Mouse (Mus musculus): ENCODE measurements around the gene AL732309.1.

AL732309.1 gene

GRCm38 (mm10) chr2:25240310-25240709, 6.4 kb downstream of the AL732309.1 start:
- DNase-seq (ENCODE audit: low spot score in 2 of 2) = no peak

- no peak for DNase-seq (ENCODE audit: low spot score in 2 of 2)
Measured at GRCm38 (mm10) chr2:25239766-25240165, 6.9 kb downstream of the AL732309.1 start.

GRCm38 (mm10) chr2:25238106-25238505, 8.6 kb downstream of the AL732309.1 start:
- DNase-seq (ENCODE audit: low spot score in 2 of 2) = no peak

- DNase-seq (ENCODE audit: low spot score in 2 of 2) = no peak
Measured at GRCm38 (mm10) chr2:25237522-25237921, 9.1 kb downstream of the AL732309.1 start.

GRCm38 (mm10) chr2:25236614-25237013, 10.0 kb downstream of the AL732309.1 start, which contains the start of gene Rnf224:
TSS of gene Rnf224 (minus strand) at chr2:25236787.
- DNase-seq (ENCODE audit: low spot score in 2 of 2) = no peak

- DNase-seq (ENCODE audit: low spot score in 2 of 2) = no peak
Measured at GRCm38 (mm10) chr2:25234551-25235220, 12.0 kb downstream of the AL732309.1 start.

GRCm38 (mm10) chr2:25234050-25234449, 12.6 kb downstream of the AL732309.1 start, which contains the start of gene Slc34a3:
TSS of gene Slc34a3 (minus strand) at chr2:25234364.
- no peak for DNase-seq (ENCODE audit: low spot score in 2 of 2)

GRCm38 (mm10) chr2:25233421-25233820, 13.2 kb downstream of the AL732309.1 start:
- DNase-seq (ENCODE audit: low spot score in 2 of 2) = no peak

GRCm38 (mm10) chr2:25231038-25231437, 15.6 kb downstream of the AL732309.1 start:
- DNase-seq (ENCODE audit: low spot score in 2 of 2) = no peak

GRCm38 (mm10) chr2:25230581-25230980, 16.1 kb downstream of the AL732309.1 start:
- DNase-seq (ENCODE audit: low spot score in 2 of 2) = no peak

- no peak for DNase-seq (ENCODE audit: low spot score in 2 of 2)
Measured at GRCm38 (mm10) chr2:25229582-25229981, 17.1 kb downstream of the AL732309.1 start.

GRCm38 (mm10) chr2:25228995-25229530, 17.6 kb downstream of the AL732309.1 start:
- no peak for DNase-seq (ENCODE audit: low spot score in 2 of 2)

- DNase-seq (ENCODE audit: low spot score in 2 of 2) = peak; percentile 90 to 94
Measured at GRCm38 (mm10) chr2:25228431-25228889, 18.2 kb downstream of the AL732309.1 start.

- no peak for DNase-seq (ENCODE audit: low spot score in 2 of 2)
Measured at GRCm38 (mm10) chr2:25227406-25227805, 19.3 kb downstream of the AL732309.1 start.

- DNase-seq (ENCODE audit: low spot score in 2 of 2) = no peak
Measured at GRCm38 (mm10) chr2:25226864-25227263, 19.8 kb downstream of the AL732309.1 start.

- DNase-seq (ENCODE audit: low spot score in 2 of 2) = no peak
Measured at GRCm38 (mm10) chr2:25225811-25226379, 20.8 kb downstream of the AL732309.1 start.

- peak in 1 of 2 experiments; percentile 96 for DNase-seq (ENCODE audit: low spot score in 2 of 2)
Measured at GRCm38 (mm10) chr2:25224766-25225752, 21.6 kb downstream of the AL732309.1 start.

GRCm38 (mm10) chr2:25224492-25224765, 22.2 kb downstream of the AL732309.1 start, which contains the start of gene Tubb4b:
TSS of gene Tubb4b (minus strand) at chr2:25224702.
- DNase-seq (ENCODE audit: low spot score in 2 of 2) = peak in 1 of 2 experiments; percentile 91

GRCm38 (mm10) chr2:25223681-25224491, 22.8 kb downstream of the AL732309.1 start:
- peak; percentile 86 to 94 for DNase-seq (ENCODE audit: low spot score in 2 of 2)

- no peak for DNase-seq (ENCODE audit: low spot score in 2 of 2)
Measured at GRCm38 (mm10) chr2:25221331-25221772, 25.3 kb downstream of the AL732309.1 start.

GRCm38 (mm10) chr2:25218445-25218844, 28.2 kb downstream of the AL732309.1 start, which contains the start of gene Fam166a:
TSS of gene Fam166a (plus strand) at chr2:25218745.
- no peak for DNase-seq (ENCODE audit: low spot score in 2 of 2)

Data from spleen, postnatal 10 days (tissue).